Mouse (Mus musculus) thymus, adult 2 months (tissue): ENCODE measurements around the gene Duox1. TPM values are rescaled to one million over a fixed set of nuclear protein-coding genes. Genes with fewer than 3 reads are reported as not detected.

Experiments used
- DNase-seq: peaks from one replicate; pipeline ENCODE4 v3.0.0; 2021
- H3K27ac ChIP-seq: fragments of 200-500 bp; 2 replicates; pipeline ENCODE4 v1.5.1; 2012; ENCODE audit warnings: low read length, control low read depth; ENCODE audit not compliant: control insufficient read depth, insufficient read depth
- H3K27me3 ChIP-seq: fragments of 200-500 bp; 2 replicates; pipeline ENCODE4 v1.6.1; 2012; ENCODE audit warnings: mild to moderate bottlenecking, low read length, moderate library complexity, mixed read lengths; ENCODE audit not compliant: control insufficient read depth, insufficient read depth
- H3K36me3 ChIP-seq: fragments of 200-500 bp; 2 replicates; pipeline ENCODE4 v1.6.1; 2012; ENCODE audit warnings: mild to moderate bottlenecking, low read length, moderate library complexity; ENCODE audit not compliant: control insufficient read depth, insufficient read depth
- H3K4me1 ChIP-seq: fragments of 200-500 bp; replicated peaks from 2 replicates; pipeline ENCODE4 v1.6.1; 2012; ENCODE audit warnings: low read length; ENCODE audit not compliant: control insufficient read depth, insufficient read depth
- H3K4me3 ChIP-seq: fragments of 200-500 bp; 2 replicates; pipeline ENCODE4 v1.5.1; 2012; ENCODE audit warnings: mild to moderate bottlenecking, low read length, control low read depth, moderate library complexity; ENCODE audit not compliant: control insufficient read depth, insufficient read depth
- CTCF ChIP-seq: fragments of 200-500 bp; IDR thresholded peaks from 2 replicates; pipeline ENCODE4 v1.5.1; 2012; ENCODE audit warnings: mild to moderate bottlenecking, control low read depth, low read length, moderate library complexity, borderline replicate concordance; ENCODE audit not compliant: control insufficient read depth, poor library complexity, insufficient read depth; ENCODE audit errors: extremely low read depth
- POLR2A ChIP-seq: fragments of 200-500 bp; IDR thresholded peaks from 2 replicates; pipeline ENCODE4 v1.6.1; 2012; ENCODE audit warnings: mild to moderate bottlenecking, low read length, control low read depth, moderate library complexity; ENCODE audit not compliant: control insufficient read depth, poor library complexity, insufficient read depth; ENCODE audit errors: extremely low read depth
- WGBS: fragments of 180-500 bp; shearing (Covaris S2); methylation state at CpG from one replicate; pipeline ENCODE4 v1.1.7; 2018; 5-methylcytosine and 5-hydroxymethylcytosine counted together
- polyA plus RNA-seq: library from polyadenylated mRNA; depleted of rRNA; stranded (reverse); fragments of >200 nt; gene quantifications from 2 replicates; pipeline ENCODE4 v1.2.3, GENCODE M21; 2012

Duox1 gene
- polyA plus RNA-seq, 1 experiment: 0.26 TPM

DNA sequence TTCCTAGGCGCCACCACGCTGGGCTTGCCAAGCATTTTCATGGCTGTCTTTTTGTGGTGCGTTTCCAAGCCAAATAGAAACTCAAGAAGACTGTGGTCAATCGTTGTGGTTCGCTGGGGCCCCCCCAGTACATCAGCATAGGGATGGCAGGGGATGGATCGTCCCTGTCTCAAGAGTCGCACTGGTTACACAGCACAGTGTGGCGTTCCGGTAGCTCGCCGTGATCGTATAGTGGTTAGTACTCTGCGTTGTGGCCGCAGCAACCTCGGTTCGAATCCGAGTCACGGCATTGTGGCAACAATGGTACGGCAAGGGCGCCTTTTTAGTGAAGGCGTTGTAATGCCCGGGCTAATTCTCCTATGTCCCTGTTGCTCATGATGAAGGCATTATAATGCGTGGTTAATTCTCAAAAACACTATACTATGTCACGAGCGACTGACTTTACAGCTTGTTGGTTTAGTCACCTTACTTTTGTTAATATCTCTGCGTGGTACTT lies 62.3 kb downstream of the Duox1 start:
- WGBS: under 1% methylated on average over 26 of the region's 26 CpGs
- Histone ChIP-seq H3K27me3 (no peaks in the 10 kb centered on the region), H3K4me3 (peak overlapping the region; percentile 83), H3K4me1 (peaks cover 11% of the 10 kb centered on the region), H3K27ac (peak overlapping the region; percentile 72; the same call in 1 of the 2 replicates), H3K36me3 (no peaks in the 10 kb centered on the region)
- peak; percentile 72 for DNase-seq
- TF ChIP-seq POLR2A (no peak), CTCF (no peak)

DNA sequence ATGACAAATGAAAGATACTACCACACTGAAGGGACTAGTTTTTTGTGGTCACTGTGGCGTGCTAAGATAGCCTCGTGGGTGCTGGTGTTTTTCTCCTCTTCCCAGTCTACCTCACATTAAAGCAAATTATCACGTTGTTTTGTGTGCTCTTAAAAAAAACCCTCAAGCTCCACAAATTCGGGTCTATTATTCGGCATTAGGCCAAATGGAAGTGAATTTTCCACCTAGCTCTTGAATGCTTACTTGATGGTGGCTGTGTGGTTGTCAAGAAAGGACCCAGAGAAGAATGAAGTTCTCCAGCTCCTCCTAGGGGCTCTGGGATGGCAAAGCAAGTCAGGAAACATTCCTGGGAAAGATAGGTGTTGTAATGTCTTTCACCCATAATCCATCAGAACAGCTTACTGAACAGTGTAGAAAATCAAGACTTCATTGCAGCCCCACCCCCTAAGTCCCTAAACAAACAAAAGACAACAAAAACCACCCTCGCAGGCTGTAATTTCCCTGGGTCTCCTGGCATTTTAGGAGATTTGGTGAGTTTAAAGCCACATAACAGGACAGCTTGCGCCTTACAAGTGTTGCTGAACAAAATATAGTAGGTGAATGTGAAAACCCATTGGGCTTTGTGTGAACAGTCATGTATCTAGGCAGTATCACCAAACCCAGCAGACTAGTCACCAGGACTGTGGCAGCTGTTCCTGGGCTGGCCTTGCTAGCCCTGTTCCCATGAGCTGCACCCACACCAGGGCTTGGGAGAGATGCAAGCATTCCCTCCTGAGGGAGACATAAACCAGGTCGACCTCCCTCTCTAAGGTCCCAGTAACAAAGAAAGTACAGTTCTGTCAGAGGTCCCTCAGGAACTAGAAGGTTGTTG lies 63.2 kb downstream of the Duox1 start:
- Histone ChIP-seq H3K4me1 (peaks cover 11% of the 10 kb centered on the region), H3K36me3 (no peaks in the 10 kb centered on the region), H3K27me3 (no peaks in the 10 kb centered on the region), H3K4me3 (no peak overlapping the region), H3K27ac (no peak overlapping the region)
- TF ChIP-seq POLR2A (no peak), CTCF (no peak)
- DNase-seq: no peak
- 38% methylated on average over 8 of the region's 8 CpGs for WGBS

- Histone ChIP-seq H3K27ac (no peak overlapping the region), H3K4me3 (no peak overlapping the region), H3K4me1 (peaks cover 11% of the 10 kb centered on the region), H3K36me3 (no peaks in the 10 kb centered on the region), H3K27me3 (no peaks in the 10 kb centered on the region)
- no peak for DNase-seq
- TF ChIP-seq CTCF (no peak), POLR2A (no peak)
- 63% methylated on average over 2 of the region's 2 CpGs for WGBS
Observed at GRCm38 (mm10) chr2:122379292-122379650, 63.8 kb downstream of the Duox1 start.

DNA sequence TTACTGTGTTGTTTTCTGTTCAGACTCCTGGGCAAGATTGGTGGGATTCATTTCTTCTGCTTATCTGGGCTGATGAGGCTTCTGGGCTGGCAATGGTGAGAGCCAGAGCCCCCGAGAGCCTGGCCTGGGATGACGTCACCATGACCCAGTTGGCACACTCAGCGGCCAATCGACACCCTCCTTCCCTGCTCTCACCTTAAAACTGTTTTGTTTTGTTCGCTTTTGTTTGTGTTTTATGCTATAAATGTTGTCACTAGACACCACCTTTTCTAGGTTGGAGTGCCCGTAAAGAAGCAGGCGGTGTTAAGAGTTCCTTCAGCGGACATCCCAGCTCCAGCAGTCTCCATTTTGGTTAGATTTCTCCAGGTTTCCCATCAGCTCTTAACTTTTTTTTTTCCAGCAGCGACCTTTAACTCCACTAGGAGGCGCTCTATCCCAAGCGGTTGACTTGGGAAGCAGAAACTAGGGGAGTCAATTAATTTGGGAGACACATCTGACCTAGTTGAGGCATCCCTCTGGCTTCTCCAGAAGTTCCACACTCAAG lies 65.4 kb downstream of the Duox1 start:
- peaks cover 11% of the 10 kb centered on the region for H3K4me1 ChIP-seq
- no peaks in the 10 kb centered on the region for H3K36me3 ChIP-seq
- DNase-seq: peak; percentile 48
- H3K27me3 ChIP-seq: no peaks in the 10 kb centered on the region
- H3K4me3 ChIP-seq: peak overlapping the region; percentile 20; the same call in 1 of the 2 replicates
- TF ChIP-seq POLR2A: no peak
- TF ChIP-seq CTCF: no peak
- under 1% methylated on average over 11 of the region's 11 CpGs for WGBS
- no peak overlapping the region for H3K27ac ChIP-seq

GRCm38 (mm10) chr2:122381329-122382103 lies 66.0 kb downstream of the Duox1 start:
- H3K27me3 ChIP-seq: no peaks in the 10 kb centered on the region
- 73% methylated on average over 16 of the region's 16 CpGs for WGBS
- no peak for DNase-seq
- TF ChIP-seq CTCF: no peak
- peaks cover 5% of the 10 kb centered on the region for H3K4me1 ChIP-seq
- H3K36me3 ChIP-seq: no peaks in the 10 kb centered on the region
- no peak overlapping the region for H3K4me3 ChIP-seq
- H3K27ac ChIP-seq: no peak overlapping the region

DNA sequence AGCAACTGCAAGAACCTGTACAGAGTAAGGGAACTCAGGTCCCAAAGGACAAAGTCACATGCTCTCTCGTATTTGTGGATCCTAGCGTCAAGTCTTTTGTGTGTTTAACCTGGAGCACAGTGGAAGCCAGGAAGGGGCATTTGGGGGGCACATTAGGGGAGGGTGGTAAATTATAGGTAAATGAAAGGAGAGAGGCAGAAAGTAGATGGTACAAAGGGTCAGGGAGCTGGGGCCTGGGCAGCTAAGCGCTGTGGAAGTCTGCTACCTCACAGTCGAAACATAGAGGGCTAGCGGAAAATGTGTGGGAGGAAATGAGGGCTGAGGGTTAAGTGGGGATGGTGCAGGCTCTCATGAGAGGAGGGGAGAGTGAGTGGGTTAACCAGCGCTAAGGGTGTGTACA lies 66.6 kb downstream of the Duox1 start:
- Histone ChIP-seq H3K27ac (no peak overlapping the region), H3K27me3 (no peaks in the 10 kb centered on the region), H3K4me3 (no peak overlapping the region), H3K36me3 (no peaks in the 10 kb centered on the region), H3K4me1 (peaks cover 5% of the 10 kb centered on the region)
- DNase-seq: no peak
- 81% methylated on average over 6 of the region's 6 CpGs for WGBS
- TF ChIP-seq POLR2A (no peak), CTCF (no peak)
